Mouse (Mus musculus) hindbrain, embryonic 11.5 days (tissue): Measurements from ENCODE around the gene Atp5b. TPM values are rescaled to one million over a fixed set of nuclear protein-coding genes. Genes with fewer than 3 reads are reported as not detected.
"Not testable (repeated sequence)": the region's sequence is repeated elsewhere in the genome, so short reads cannot be mapped to it uniquely, and the experiment has no call there.

Experiments
- ATAC-seq: fragments of 200-750 bp; cut with Nextera tagmentation; 2 replicates; pipeline ENCODE4 v1.8.0; 2017; ENCODE audit warnings: mild to moderate bottlenecking, moderate TSS enrichment, moderate library complexity; ENCODE audit not compliant: low FRiP score
- DNase-seq: peaks from one replicate; pipeline ENCODE4 v3.0.0-alpha.2; 2015; ENCODE audit warnings: low spot score
- H3K27ac ChIP-seq: fragments of 300-500 bp; sonication (generic); 2 replicates; pipeline ENCODE4 v1.5.1; 2014; ENCODE audit warnings: mild to moderate bottlenecking, low read depth, low read length
- H3K27me3 ChIP-seq: fragments of 300-500 bp; sonication (generic); 2 replicates; pipeline ENCODE4 v1.6.1; 2014; ENCODE audit warnings: mild to moderate bottlenecking, low read length, moderate library complexity, mixed read lengths; ENCODE audit not compliant: control insufficient read depth, insufficient read depth
- H3K36me3 ChIP-seq: fragments of 300-500 bp; sonication (generic); 2 replicates; pipeline ENCODE4 v1.6.1; 2014; ENCODE audit warnings: mild to moderate bottlenecking, low read length, moderate library complexity, mixed read lengths; ENCODE audit not compliant: control insufficient read depth, insufficient read depth
- H3K4me1 ChIP-seq: fragments of 300-500 bp; sonication (generic); replicated peaks from 2 replicates; pipeline ENCODE4 v1.6.1; 2014; ENCODE audit warnings: low read length, mixed read lengths; ENCODE audit not compliant: control insufficient read depth, insufficient read depth
- H3K4me2 ChIP-seq: fragments of 300-500 bp; sonication (generic); replicated peaks from 2 replicates; pipeline ENCODE4 v1.6.1; 2014; ENCODE audit warnings: mild to moderate bottlenecking, low read depth, low read length
- H3K4me3 ChIP-seq: fragments of 300-500 bp; sonication (generic); 2 replicates; pipeline ENCODE4 v1.5.1; 2014; ENCODE audit warnings: low read depth, low read length
- H3K9ac ChIP-seq: fragments of 300-500 bp; sonication (generic); 2 replicates; pipeline ENCODE4 v1.6.1; 2014; ENCODE audit warnings: low read depth, low read length
- H3K9me3 ChIP-seq: fragments of 300-500 bp; sonication (generic); 2 replicates; pipeline ENCODE4 v1.6.1; 2016; ENCODE audit warnings: low read length; ENCODE audit not compliant: control insufficient read depth
- WGBS: fragments of 180-500 bp; shearing (Covaris S2); extraction: QIAGEN DNeasy Blood & Tissue Kit; methylation state at CpG from one replicate; pipeline ENCODE4 v1.1.7; 2014; 5-methylcytosine and 5-hydroxymethylcytosine counted together
- polyA plus RNA-seq: library from polyadenylated mRNA; unstranded; fragments of >200 nt; fragmentation: Nextera tagmentation; extraction: Ambion mirVana; gene quantifications from 2 replicates; pipeline ENCODE4 v1.2.1, GENCODE M21; 2014

Gene Atp5b
- polyA plus RNA-seq, 1 experiment from 2014 or later, result 2,416 TPM

DNA sequence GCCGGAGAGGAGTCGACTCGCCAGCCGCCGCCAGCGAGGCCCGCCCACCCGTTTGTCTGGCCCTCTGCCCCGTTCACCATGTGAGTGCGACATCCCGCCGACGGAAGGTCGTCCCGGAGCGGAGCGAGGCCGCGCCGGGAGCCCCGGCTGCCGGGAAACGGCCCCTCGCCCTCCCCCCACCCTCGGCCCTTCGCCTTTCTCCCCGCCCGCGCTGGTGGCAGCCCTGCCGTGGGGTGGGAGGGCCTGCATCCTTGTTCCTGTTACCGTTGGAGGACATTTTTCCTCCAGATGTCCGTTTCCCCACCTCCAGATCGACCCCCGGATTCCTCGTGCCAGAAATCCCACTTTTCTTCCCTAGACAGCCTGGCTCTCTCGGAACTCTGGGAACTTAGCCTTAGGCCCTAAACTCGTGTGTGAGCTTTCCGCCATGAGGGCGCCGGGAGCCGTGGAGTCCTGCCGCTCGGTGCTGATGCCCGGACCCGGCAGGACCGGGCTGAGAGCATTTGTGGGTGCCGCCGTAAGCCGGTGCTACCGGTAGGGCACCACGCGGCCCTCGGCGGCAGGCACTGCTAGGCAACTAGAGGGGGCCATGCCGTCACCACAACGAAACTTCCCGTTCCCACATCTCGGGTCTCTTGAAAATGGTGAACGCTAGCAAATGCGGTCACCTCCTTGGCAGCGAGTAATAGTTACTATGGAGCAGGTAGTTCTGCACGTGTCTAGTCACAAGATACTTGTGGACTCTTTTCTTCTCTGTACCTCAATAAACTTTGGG, 23.7 kb upstream of the Atp5b start:
- under 1% methylated on average over 47 of the region's 62 CpGs for WGBS

DNA sequence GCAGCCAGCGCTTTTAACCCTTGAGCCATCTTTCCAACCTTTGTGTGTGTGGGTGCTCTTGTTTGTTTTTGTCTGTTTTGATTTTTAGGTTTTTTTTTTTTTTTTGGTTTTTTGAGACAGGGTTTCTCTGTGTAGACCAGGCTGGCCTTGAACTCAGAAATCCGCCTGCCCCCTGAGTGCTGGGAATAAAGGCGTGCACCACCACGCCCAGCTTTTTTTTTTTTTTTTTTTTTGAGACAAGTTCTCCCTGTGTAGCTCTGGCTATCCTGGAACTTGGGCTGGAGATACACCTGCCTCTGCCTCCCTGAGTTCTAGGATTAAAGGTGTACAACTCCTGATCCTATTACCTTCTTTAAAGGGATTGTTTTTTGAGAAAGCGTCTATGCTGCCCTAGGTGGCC, 22.0 kb upstream of the Atp5b start:
- 91% methylated on average over 5 of the region's 5 CpGs for whole genome bisulfite sequencing
- Histone ChIP-seq H3K36me3 (0 out of 2 replicates have a peak, but pooled peaks cover 3% of the 10 kb centered on the region), H3K27ac (no peak overlapping the region), H3K27me3 (no peaks in the 10 kb centered on the region), H3K9me3 (no peaks in the 10 kb centered on the region), H3K4me3 (peak overlapping the region; percentile 88), H3K4me2 (peak overlapping the region; percentile 91), H3K9ac (no peak overlapping the region; the same call in 1 of the 2 replicates), H3K4me1 (peaks cover 3% of the 10 kb centered on the region; the same call in 1 of the 2 replicates)
- ATAC-seq (no peak), DNase-seq (no peak)

More for the DNA sequence above, 23.7 kb upstream of the Atp5b start:
- peak; percentile 64 for DNase-seq
- Histone ChIP-seq H3K27me3 (no peaks in the 10 kb centered on the region), H3K27ac (peak overlapping the region; percentile 98), H3K4me3 (peak overlapping the region; percentile 88), H3K36me3 (0 out of 2 replicates have a peak, but pooled peaks cover 3% of the 10 kb centered on the region), H3K9ac (peak overlapping the region; percentile 89), H3K4me2 (peak overlapping the region; percentile 91), H3K4me1 (peaks cover 3% of the 10 kb centered on the region; the same call in 1 of the 2 replicates), H3K9me3 (no peaks in the 10 kb centered on the region)
- peak; percentile 68 for ATAC-seq

DNA sequence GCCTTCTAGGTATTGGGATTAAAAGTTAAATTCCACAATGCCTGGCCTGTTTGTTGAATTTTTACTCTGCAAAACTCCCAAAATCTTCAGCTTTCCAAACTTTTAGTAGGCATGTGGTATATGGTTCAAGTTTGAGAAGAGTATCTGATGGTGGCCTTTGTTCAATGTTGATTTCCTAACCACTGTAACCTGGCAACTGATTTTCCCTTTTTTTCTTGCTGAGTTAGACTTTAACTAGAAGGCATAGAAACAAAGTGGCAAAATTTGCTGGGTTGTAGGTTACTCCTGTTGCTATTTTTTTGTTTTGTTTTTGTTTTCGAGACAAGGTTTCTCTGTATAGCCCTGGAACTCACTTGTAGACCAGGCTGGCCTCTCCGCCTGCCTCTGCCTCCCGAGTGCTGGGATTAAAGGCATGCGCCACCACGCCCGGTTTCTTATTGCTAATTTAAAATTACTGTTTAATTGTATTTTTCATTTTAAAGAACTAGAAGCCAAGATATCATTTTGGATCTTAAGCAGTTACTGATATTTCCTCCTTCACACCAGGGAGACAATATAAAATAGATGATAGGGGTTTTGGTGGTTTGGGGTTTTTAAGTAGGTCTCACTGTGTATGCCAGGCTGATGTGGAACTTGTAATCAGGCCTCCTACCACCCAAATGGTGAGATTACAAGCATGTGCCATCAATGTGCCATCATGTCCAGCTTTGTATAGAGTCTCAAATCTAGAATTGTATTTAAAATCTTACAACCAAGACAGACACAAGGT, 20.7 kb upstream of the Atp5b start:
- WGBS, result 98% methylated on average over 6 of the region's 6 CpGs
- Histone ChIP-seq H3K9ac (no peak overlapping the region), H3K4me3 (no peak overlapping the region), H3K27ac (no peak overlapping the region), H3K4me1 (peaks cover 3% of the 10 kb centered on the region; the same call in 1 of the 2 replicates), H3K4me2 (no peak overlapping the region), H3K36me3 (0 out of 2 replicates have a peak, but pooled peaks cover 3% of the 10 kb centered on the region), H3K27me3 (no peaks in the 10 kb centered on the region), H3K9me3 (no peaks in the 10 kb centered on the region)
- ATAC-seq (no peak), DNase-seq (no peak)

- H3K4me2 ChIP-seq, result no peak overlapping the region
- no peaks in the 10 kb centered on the region for H3K27me3 ChIP-seq
- WGBS, result 88% methylated on average over 5 of the region's 5 CpGs
- H3K9me3 ChIP-seq, result no peaks in the 10 kb centered on the region
- DNase-seq (no peak), ATAC-seq (no peak)
- H3K4me1 ChIP-seq, result no peaks in the 10 kb centered on the region
- peaks cover 11% of the 10 kb centered on the region; the same call in 1 of the 2 replicates for H3K36me3 ChIP-seq
- H3K9ac ChIP-seq, result no peak overlapping the region
- no peak overlapping the region for H3K4me3 ChIP-seq
- no peak overlapping the region for H3K27ac ChIP-seq
These were observed 17.0 kb upstream of the Atp5b start for GRCm38 (mm10) chr10:128066072-128066471.

DNA sequence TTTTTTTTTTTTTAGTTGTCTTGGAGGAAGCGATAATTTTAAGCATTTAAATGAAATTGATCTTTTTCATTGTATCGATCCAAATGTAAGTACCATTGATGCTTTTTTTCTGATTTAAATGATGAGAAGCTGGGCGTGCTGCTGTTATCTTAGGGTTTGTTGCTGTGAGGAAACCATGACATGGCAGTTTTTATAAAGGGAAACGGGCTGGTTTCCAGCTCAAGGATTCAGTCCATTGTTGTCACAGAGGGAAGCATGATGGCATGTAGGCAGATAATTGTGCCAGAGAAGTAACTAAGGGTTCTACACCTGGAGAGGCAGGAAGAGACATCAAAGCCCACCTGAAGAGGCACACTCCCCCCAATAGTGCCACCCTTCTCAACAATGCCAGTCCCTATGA, 13.9 kb upstream of the Atp5b start:
- no peaks in the 10 kb centered on the region for H3K27me3 ChIP-seq
- no peak overlapping the region for H3K9ac ChIP-seq
- 97% methylated on average over 4 of the region's 4 CpGs for WGBS
- DNase-seq, result no peak
- H3K4me1 ChIP-seq, result no peaks in the 10 kb centered on the region
- H3K4me2 ChIP-seq, result no peak overlapping the region
- H3K27ac ChIP-seq, result no peak overlapping the region
- no peak for ATAC-seq
- no peaks in the 10 kb centered on the region for H3K9me3 ChIP-seq
- no peak overlapping the region for H3K4me3 ChIP-seq
- H3K36me3 ChIP-seq, result peaks cover 19% of the 10 kb centered on the region

GRCm38 (mm10) chr10:128070432-128070831, 12.6 kb upstream of the Atp5b start:
- H3K9me3 ChIP-seq, H3K27me3 ChIP-seq, H3K27ac ChIP-seq, H3K4me2 ChIP-seq, H3K4me3 ChIP-seq, H3K9ac ChIP-seq, ATAC-seq, DNase-seq, H3K4me1 ChIP-seq: not testable (repeated sequence)
- WGBS, result 100% methylated on average over 2 of the region's 2 CpGs
- peaks cover 19% of the 10 kb centered on the region for H3K36me3 ChIP-seq

DNA sequence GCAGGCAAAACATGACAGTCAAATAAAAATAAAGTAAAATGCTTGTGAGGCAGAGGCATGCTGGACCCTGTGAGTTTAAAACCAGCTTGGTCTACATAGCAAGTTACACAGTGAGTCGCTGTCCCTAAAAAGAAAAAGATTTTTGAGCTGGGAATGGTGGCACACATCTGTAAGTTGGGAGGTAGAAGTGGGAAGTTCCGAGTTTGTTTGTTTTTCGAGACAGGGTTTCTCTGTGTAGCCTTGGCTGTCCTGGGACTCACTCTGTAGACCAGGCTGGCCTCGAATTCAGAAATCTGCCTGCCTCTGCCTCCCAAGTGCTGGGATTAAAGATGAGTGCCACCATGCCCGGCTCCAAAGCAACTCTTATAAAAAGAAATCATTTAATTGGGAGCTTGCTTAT, 4.8 kb upstream of the Atp5b start:
- WGBS, result 85% methylated on average over 5 of the region's 5 CpGs
- H3K27me3 ChIP-seq, result not testable (repeated sequence)

DNA sequence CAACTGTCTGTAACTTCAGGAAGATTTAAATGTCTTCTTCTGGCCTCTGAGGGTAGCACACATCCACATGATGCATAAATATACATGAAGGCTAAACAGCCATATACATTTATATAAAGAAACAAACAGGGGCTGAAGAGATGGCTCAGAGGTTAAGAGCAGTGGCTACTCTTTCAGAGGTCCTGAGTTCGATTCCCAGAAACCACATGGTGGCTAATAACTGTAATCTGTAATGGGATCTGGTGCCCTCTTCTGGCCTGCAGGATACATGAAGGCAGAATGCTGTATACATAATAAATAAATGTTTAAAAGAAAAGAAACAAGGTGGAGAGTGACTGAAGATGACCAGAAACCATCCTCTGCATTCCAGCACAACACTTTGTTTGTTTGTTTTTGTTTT, 2.6 kb upstream of the Atp5b start:
- Histone ChIP-seq H3K9ac (no peak overlapping the region), H3K4me2 (no peak overlapping the region), H3K27me3 (no peaks in the 10 kb centered on the region), H3K27ac (no peak overlapping the region), H3K36me3 (peaks cover 4% of the 10 kb centered on the region; the same call in 1 of the 2 replicates), H3K4me3 (no peak overlapping the region), H3K4me1 (0 out of 2 replicates have a peak, but pooled peaks cover 2% of the 10 kb centered on the region), H3K9me3 (no peaks in the 10 kb centered on the region)
- 91% methylated on average over 1 of the region's 1 CpGs for WGBS
- DNase-seq, result no peak
- ATAC-seq, result no peak

More for the DNA sequence above, 4.8 kb upstream of the Atp5b start:
- not testable (repeated sequence) for H3K4me2 ChIP-seq, H3K9me3 ChIP-seq, H3K27ac ChIP-seq, H3K4me1 ChIP-seq, H3K4me3 ChIP-seq, H3K36me3 ChIP-seq, ATAC-seq, H3K9ac ChIP-seq, DNase-seq
